ENCODE assay signal across 8 mouse cellular contexts in genomic region chr15:103305070-103305678, GRCm38 (mm10). TPM values are rescaled to one million over a fixed set of nuclear protein-coding genes. Genes with fewer than 3 reads are reported as not detected.
A peak's percentile ranks its signal among the peaks of the same experiment; 100 is the strongest.
DNase-seq lines count a peak whose midpoint lies in the region; ATAC-seq lines count a peak whose summit lies in the region.

No protein-coding gene starts in this region.

- peak overlapping the region; percentile 74 for H3K4me2 ChIP-seq in hindbrain, embryonic 11.5 days (replicated peaks; ENCODE audit: low read depth, low read length)

- no peaks in the 10 kb centered on the region for H3K36me3 ChIP-seq in hindbrain, embryonic 11.5 days (ENCODE audit: control insufficient read depth, insufficient read depth, low read length)

- peak overlapping the region; percentile 34 for H3K4me3 ChIP-seq in hindbrain, embryonic 11.5 days (ENCODE audit: low read depth, low read length)

- peak; percentile 99 for DNase-seq in MN1 (ENCODE audit: low spot score)
- peak; percentile 98 for DNase-seq in cerebellum, adult 9-11 months
- peak; percentile 97 to 98 for DNase-seq in frontal cortex, adult 2 months (ENCODE audit: extremely low spot score in 1 of 2, low spot score in 1 of 2)
- peak; percentile 99 for DNase-seq in hindbrain, embryonic 11.5 days (ENCODE audit: low spot score)
- peak; percentile 97 for DNase-seq in layer of hippocampus, postnatal 10 days (ENCODE audit: low spot score in 2 of 2)
- DNase-seq in lung, postnatal 10 days, result peak; percentile 97
- peak; percentile 93 for DNase-seq in ovary, postnatal 36 days (ENCODE audit: low spot score)
- DNase-seq in thymus, postnatal 25 days, result peak; percentile 85

- no peaks in the 10 kb centered on the region for H3K27me3 ChIP-seq in hindbrain, embryonic 11.5 days (ENCODE audit: control insufficient read depth, insufficient read depth, low read length)

- under 1% methylated on average over 71 of the region's 71 CpGs for WGBS in hindbrain, embryonic 11.5 days

- peaks cover 39% of the 10 kb centered on the region for H3K4me1 ChIP-seq in hindbrain, embryonic 11.5 days (replicated peaks; ENCODE audit: control insufficient read depth, insufficient read depth, low read length)

- peak overlapping the region; percentile 78 for H3K9ac ChIP-seq in hindbrain, embryonic 11.5 days (ENCODE audit: low read depth, low read length)

- H3K27ac ChIP-seq in hindbrain, embryonic 11.5 days (ENCODE audit: low read depth, low read length), result peak overlapping the region; percentile 97

- H3K9me3 ChIP-seq in hindbrain, embryonic 11.5 days (ENCODE audit: control insufficient read depth, low read length), result no peaks in the 10 kb centered on the region

- peak; percentile 94 for ATAC-seq in hindbrain, embryonic 11.5 days (ENCODE audit: low FRiP score)

RNA-seq across cellular contexts. Expression of gene Gpr84, which starts 5.2 kb away (rescaled TPM):
- polyA plus RNA-seq in frontal cortex, adult 2 months (2012; rRNA removed), result 1.3 and 1.5 TPM in 2 replicates
- polyA plus RNA-seq in hindbrain, embryonic 11.5 days (2014; fragmentation: Nextera tagmentation; extraction: Ambion mirVana), result 0.11 and 0.34 TPM in 2 replicates
- 1 to 10 TPM in 1 of 2 experiments, under 1 TPM in 1; 0.89 to 1.0 TPM for total RNA-seq in layer of hippocampus, postnatal 10 days (2021)

RNA-seq across cellular contexts. Expression of gene Copz1, which starts 32.7 kb away (rescaled TPM):
- polyA plus RNA-seq in frontal cortex, adult 2 months (2012; rRNA removed), result 141 and 146 TPM in 2 replicates
- 310 and 313 TPM in 2 replicates for polyA plus RNA-seq in hindbrain, embryonic 11.5 days (2014; fragmentation: Nextera tagmentation; extraction: Ambion mirVana)
- 100 to 1,000 TPM; 111 to 112 TPM for total RNA-seq in layer of hippocampus, postnatal 10 days (2021)

RNA-seq across cellular contexts. Expression of gene Zfp385a, which starts 34.7 kb away (rescaled TPM):
- polyA plus RNA-seq in frontal cortex, adult 2 months (2012; rRNA removed), result 46.3 and 46.5 TPM in 2 replicates
- polyA plus RNA-seq in hindbrain, embryonic 11.5 days (2014; fragmentation: Nextera tagmentation; extraction: Ambion mirVana), result 19.7 and 22.2 TPM in 2 replicates
- total RNA-seq in layer of hippocampus, postnatal 10 days (2021), result 10 to 100 TPM; 36.5 to 45.0 TPM

RNA-seq across cellular contexts. Expression of gene Nfe2, which starts 47.0 kb away (rescaled TPM):
- polyA plus RNA-seq in frontal cortex, adult 2 months (2012; rRNA removed), result 0.48 TPM in 1 of 2 replicates, not detected in the other
- polyA plus RNA-seq in hindbrain, embryonic 11.5 days (2014; fragmentation: Nextera tagmentation; extraction: Ambion mirVana), result 4.7 and 5.0 TPM in 2 replicates
- under 1 TPM in 1 of 2 experiments, not detected in 1; 0.39 TPM for total RNA-seq in layer of hippocampus, postnatal 10 days (2021)

Comparison
In these comparisons a context has a peak if more than half of its experiments do, and no peak if none do; other contexts are left out.
1. Peak in every context shown above with its lines: DNase-seq, ATAC-seq, H3K4me3 ChIP-seq and H3K27ac ChIP-seq.